Mouse (Mus musculus) c-Kit-positive CD71-positive TER-119-positive erythroid progenitor cells, embryonic 14.5 days (primary cell): Measurements from ENCODE around the gene Sav1.

Experiments
- DNase-seq: peaks from one replicate; pipeline ENCODE4 v3.0.0-alpha.2; 2013; ENCODE audit warnings: low spot score

The Sav1 gene

DNA sequence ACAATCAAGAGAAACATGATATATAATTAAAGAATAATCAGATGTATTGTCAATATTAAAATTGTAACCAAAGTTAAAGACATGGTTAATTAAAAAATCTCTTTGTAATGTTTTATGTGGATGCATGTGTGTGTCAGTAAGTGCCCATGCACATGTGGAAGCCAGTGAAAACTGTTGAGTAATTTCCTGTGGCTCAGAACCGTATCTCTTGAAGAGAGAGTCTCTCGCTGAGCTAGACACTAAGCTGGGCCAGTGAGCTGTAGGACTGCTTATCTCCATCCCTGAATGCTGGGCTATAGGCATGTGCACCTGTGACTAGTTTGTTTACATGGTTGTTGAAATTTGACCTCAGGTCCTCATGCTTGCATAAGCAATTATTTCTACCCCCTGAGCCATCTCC lies 29.4 kb downstream of the Sav1 start:
- DNase-seq, result no peak

- DNase-seq, result no peak
Measured at GRCm38 (mm10) chr12:69947502-69947901, 39.3 kb downstream of the Sav1 start.

- no peak for DNase-seq
Measured at GRCm38 (mm10) chr12:69945861-69946260, 40.9 kb downstream of the Sav1 start.

DNA sequence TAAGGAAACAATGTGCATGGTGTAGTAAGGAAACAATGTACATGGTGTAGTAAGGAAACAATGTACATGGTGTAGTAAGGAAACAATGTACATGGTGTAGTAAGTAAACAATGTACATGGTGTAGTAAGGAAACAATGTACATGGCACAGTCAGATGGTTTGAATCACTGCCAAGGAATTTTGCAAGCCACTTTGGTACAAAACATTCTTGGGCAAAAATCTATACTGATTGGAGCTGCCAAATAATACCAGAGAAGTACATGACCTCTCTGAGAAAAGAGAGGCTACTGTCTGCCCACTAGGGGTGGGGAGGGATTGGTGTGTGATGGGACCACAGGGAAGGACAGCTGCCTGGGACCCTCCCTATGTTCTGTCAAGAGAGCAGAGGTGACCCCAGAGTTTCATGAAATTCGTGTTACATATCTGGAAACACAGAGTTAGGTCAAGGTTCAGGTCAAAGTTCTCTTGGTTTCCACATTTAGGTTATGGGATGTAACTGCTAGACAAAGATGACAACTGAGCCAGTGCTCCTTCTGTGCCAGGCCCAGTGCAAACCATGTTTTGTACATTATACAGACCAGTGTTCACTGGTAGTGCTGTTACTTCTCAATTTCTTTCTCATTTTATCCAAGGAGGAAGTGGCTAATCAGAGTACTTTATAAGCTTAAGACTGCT lies 45.0 kb downstream of the Sav1 start:
- no peak for DNase-seq

- no peak for DNase-seq
Measured at GRCm38 (mm10) chr12:69939291-69939690, 47.5 kb downstream of the Sav1 start.

DNA sequence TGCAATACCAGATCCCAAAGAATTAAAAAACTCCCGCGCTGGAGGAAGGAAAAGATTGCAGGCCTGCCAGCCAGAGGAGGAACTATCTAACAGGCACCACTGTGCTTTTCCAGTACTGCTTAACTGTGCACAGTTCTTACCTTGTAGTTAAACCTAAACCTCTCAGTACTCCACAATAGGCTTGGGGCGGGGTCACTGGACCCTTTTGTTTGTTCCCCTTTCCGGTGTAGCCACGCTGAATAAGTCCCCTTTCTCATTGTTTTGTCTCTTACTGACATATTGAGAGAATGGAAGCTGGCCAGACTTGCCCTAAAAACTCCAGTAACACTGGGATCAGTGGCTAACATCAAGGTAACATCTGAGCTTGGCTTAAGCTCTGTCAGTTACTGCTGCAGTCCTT lies 49.1 kb downstream of the Sav1 start:
- no peak for DNase-seq

GRCm38 (mm10) chr12:69926716-69927115 lies 60.1 kb downstream of the Sav1 start:
- DNase-seq, result peak; percentile 47

- DNase-seq, result peak; percentile 72
Measured at GRCm38 (mm10) chr12:69924012-69924411, 62.8 kb downstream of the Sav1 start.

DNA sequence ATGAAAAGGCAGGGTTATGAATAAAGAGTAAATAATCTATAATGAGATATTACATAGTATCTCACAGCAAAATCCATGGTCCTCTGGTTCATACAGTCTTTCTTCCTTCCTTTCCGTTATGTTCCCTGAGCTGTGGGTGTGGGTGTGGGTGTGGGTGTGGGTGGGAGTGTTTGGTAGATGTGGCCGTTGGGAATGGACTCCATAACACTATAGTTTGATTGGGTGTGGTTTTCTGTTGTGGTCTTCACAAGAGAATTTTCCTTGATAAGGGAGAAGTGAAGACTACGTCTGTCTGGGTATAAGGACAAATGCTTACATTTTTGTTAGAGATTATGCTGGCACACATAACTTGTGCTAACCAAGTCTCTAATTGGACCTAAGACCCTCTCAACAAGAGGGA lies 63.2 kb downstream of the Sav1 start:
- DNase-seq, result no peak

DNA sequence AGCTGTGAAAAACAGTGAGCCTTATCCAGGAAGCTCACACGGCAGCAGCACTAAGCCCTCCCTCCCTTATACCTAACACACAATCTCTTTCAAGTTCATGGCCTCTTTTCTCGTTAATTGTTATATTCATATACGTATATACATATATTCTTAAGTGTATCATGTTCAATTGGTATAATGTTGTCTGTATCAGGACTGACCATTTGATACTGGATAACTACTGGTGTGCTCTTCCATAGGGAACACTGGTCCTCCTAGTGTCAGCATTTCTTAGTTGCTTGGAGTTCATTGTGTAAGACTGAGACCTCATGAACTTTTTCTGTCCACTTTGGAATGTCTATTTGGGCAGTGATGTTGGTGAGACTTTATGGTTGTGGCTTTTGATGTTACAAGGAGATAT lies 63.7 kb downstream of the Sav1 start:
- DNase-seq, result no peak

- no peak for DNase-seq
Measured at GRCm38 (mm10) chr12:69922099-69922498, 64.7 kb downstream of the Sav1 start.

DNA sequence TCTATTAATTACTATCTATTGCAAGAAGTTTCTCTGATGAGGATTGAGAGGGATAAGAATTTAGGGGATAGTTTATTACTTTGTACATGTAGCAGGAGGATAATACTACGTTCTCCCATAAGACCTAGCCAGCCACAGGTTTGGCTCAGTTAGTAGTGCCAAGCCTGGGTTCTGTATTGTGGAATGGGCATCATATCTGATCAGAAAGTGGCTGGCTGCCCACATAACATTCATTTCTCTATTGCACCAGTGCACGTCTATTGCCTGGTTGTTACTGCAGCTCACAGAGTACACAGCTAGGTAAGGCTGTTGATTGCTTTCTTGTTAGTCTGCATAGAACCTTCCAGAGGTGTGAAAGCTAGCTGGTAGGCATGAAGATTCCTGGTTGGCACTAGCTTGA lies 68.9 kb downstream of the Sav1 start:
- DNase-seq, result no peak
